Mouse (Mus musculus): ENCODE measurements around the gene Kbtbd6.
"Not testable (repeated sequence)": the region's sequence is repeated elsewhere in the genome, so short reads cannot be mapped to it uniquely, and the experiment has no call there.

Gene Kbtbd6

GRCm38 (mm10) chr14:79451681-79452590, at the start of gene Kbtbd6:
Gene Kbtbd6 (plus strand): TSS chr14:79451835.
- in situ Hi-C loops (cut with MboI, MseI): not testable (repeated sequence)

GRCm38 (mm10) chr14:79407641-79408040, 44.0 kb upstream of the Kbtbd6 start:
- in situ Hi-C loops (cut with MboI, MseI): no loop called here

- in situ Hi-C loops (cut with MboI, MseI): no loop called here
Observed at GRCm38 (mm10) chr14:79409278-79409830, 42.3 kb upstream of the Kbtbd6 start.

GRCm38 (mm10) chr14:79410662-79411061, 41.0 kb upstream of the Kbtbd6 start:
- in situ Hi-C loops (cut with MboI, MseI): no loop called here

DNA sequence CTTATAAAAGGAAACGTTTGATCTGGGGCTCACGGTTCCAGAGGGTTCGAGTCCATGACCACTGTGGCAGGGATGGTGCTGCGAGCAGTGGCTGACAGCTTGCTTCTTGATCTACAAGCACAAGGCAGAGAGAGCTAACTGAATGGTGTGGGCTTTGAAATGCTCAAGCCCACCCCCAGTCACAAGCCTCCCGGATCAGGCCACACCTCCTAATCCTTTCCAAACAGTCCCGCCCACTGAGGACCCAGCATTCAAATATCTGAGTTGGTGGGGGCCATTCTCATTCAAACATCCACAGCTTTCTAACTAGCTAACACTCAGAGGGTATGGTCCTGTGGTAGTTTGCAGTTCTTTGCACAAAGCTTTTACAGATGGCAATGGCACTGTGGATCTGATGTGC, 38.5 kb upstream of the Kbtbd6 start:
- in situ Hi-C loops (cut with MboI, MseI): no loop called here

GRCm38 (mm10) chr14:79420083-79420685, 31.5 kb upstream of the Kbtbd6 start:
- in situ Hi-C loops (cut with MboI, MseI): loop anchor here (5.0 kb wide), 1 partner anchor 37 kb away; no protein-coding TSS in a partner anchor

DNA sequence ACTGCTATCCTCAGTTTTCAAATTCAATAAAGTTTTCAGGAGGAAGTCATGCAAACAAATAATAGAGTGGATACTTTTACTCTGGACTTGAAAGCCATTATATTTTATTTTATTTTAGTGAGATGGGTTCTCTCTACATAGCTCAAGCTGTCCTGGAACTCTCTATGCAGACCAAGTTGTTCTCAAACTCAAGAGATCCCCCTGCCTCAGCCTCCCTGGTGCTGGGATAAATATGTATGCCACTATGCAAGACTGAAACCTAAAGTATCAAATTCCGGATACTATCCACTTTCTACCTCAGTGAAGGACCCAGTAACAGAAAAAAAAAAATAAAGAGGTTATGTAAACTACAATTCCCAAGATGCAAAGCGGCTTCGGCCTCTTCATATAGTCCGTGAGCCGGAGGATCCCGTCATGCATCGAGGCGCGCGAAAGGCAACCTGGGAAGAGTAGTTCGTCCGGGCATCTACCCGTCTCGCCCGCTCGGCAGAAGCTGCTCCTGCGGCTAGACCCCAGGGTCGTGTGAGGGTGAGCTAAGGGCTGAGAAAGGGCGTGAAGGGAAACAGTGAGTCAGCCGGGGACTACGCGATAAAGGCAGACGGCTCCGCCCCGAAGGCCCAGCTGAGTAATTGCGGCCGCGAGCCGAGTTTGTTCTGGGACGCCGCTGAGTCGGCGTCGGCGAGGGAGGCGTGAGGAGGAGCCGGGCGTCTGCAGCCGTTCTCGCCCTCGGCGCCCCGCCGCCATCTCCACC, 25.5 kb upstream of the Kbtbd6 start, which contains the start of gene Kbtbd7:
Gene Kbtbd7 (plus strand): TSS at position 533 of the 751 bp plus-strand sequence.
- in situ Hi-C loops (cut with MboI, MseI): no loop called here

GRCm38 (mm10) chr14:79426730-79427365, 24.8 kb upstream of the Kbtbd6 start:
- in situ Hi-C loops (cut with MboI, MseI): not testable (repeated sequence)

DNA sequence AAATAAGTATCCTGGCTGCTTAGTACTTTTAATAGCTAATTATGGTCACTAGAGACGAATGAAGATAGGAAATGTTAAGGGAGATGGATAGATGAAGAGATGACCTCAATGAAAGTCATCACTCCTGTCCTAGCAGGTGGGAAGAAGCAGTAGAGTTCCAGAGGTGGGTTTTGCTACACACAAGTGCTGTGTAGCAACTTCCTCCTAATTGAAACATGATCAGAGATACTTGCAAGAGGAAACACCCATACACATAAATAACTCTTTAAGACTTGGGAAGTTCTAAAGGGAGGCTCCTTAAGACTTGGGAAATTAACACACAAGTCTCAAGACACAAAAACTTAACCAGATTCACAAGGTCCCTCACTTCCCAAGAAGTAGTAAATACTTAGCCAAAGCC, 17.6 kb upstream of the Kbtbd6 start:
- in situ Hi-C loops (cut with MboI, MseI): no loop called here

DNA sequence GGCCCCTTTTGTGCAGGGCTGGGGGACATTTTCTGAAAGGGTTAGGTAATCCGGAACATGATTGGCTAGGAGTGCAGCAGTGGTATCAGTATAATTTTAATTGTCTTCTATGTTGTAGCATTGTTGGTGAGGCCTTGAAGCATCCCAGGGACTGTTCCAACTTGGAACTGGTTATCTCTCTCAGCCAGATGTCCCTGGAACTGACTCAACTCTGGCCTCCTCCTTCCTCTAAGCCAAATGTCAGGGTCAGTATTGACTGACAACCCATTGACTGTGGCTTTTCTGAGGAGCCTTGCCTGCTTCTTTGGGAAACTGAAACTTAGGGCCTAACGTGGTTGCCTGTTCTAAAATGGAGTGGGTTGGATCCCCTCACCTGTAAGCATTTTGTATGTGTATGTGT, 11.0 kb upstream of the Kbtbd6 start:
- in situ Hi-C loops (cut with MboI, MseI): no loop called here

DNA sequence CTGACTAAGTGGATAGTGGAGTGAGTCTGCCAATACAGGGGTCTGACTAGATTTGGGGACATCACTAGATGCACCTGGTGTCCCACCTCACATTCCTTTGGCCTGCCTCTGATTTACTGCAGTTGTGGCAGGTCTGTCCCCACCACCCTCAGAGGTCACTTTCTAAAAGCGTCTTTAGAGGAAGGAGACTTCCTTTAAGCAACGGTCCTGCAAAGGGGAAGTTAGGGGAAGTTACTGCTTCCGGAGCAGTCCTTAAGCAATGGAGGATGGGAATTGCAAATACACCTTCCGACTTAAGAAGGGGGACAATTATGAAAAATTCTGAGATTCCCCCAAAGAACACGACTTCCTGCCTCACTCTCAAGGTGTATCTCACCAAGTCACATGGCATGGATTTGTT, 10.2 kb upstream of the Kbtbd6 start:
- in situ Hi-C loops (cut with MboI, MseI): no loop called here

DNA sequence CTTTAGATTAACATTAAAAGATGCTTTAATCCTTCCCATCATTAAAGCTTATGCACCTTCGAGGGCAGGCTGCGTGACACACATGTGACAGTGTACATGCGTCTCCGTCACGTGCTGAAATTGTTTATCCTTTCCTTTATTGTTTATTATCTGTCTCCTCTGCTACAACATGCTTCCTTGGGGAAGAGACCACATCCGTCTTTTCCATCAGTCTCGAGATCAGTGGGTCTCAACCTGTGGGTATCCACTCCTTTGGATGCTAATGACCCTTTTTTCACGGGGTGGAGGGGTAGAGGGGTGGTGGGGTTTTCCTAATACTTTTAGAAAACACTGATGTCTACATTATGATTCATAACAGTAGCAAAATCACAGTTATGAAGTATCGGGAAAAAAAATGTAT, 7.0 kb upstream of the Kbtbd6 start:
- in situ Hi-C loops (cut with MboI, MseI): no loop called here

DNA sequence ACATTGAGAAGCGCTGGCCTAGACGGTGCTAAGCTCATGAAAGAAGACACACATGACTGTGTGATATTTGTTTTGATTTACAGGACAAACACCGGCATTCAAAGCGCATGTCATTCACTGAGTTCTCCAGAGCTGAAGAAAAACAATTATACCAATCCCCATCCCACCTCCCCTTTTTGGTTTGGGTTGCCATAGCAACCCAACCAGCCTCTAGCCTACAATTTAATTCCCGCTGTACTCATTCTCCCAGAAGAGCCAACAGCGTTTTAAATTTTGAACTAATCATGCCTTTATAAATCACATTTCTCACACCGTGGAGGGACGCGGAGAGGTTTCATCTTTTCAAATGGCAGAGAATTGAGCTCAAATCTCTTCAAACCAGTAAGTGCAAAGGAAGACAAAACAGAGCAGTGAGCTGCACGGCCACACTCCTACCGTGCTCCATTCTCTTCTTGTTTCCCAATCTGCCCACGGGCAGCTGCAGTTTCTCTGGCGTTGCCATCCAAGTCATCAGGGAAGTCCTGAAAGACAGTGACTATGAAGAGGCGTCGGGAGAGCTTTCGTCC, 6.5 kb upstream of the Kbtbd6 start:
- in situ Hi-C loops (cut with MboI, MseI): no loop called here

- in situ Hi-C loops (cut with MboI, MseI): not testable (repeated sequence)
Observed at GRCm38 (mm10) chr14:79452591-79452934, 928 bp downstream of the Kbtbd6 start.

GRCm38 (mm10) chr14:79460401-79460800, 8.8 kb downstream of the Kbtbd6 start:
- in situ Hi-C loops (cut with MboI, MseI): no loop called here

DNA sequence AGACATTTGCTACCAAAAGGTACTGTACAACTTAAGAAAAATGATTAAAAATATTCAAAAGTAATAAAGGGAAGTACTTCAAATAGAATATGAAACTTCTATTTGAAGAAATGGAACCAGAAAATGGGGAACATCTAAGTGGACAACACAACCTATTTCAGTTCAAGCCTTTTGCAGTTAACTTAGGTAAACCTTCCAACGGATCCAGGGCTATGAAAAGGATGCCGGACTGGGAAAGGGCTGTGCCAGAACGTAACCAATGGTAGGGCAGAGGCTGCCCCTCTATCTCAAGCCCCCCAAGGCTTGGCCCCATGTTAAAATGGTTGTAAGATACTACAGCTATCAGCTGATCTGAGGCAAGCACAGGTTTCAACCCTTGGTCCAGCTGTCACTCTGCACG, 9.4 kb downstream of the Kbtbd6 start:
- in situ Hi-C loops (cut with MboI, MseI): no loop called here

DNA sequence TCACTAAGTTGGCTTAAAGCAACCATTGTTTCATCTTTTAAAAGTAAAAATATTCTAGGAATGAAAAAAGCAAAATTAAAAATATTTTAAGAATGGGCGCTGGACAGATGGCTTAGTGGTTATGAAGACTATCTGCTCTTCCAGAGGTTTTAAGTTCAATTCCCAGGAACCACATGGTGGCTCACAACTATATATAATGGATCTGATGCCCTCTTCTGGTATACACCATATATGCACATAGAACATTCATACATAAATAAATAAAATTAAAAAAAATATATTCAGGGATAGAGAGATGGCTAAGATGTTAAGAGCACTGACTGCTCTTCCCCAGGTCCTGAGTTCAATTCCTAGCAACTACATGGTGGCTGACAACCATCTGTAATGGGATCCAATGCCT, 14.0 kb downstream of the Kbtbd6 start:
- in situ Hi-C loops (cut with MboI, MseI): no loop called here

DNA sequence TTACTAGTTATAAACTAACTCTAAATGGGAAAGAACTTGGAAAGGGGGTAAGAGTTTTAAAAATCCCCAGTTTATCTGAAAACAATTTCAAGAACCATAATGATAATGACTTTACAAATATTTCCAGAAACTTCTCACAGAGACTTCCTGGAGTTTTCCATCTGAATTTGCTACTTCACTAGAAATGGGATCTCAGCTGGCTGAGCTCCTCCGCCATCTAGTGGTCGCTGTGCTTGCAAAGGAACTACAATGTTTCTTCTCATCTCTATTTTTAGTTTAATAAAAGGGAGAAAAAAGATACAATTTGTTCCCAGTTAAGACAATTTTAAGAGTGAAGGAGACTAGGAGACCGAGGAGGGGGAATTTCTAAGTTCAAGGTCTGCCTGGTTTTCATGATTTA, 16.0 kb downstream of the Kbtbd6 start:
- in situ Hi-C loops (cut with MboI, MseI): no loop called here

GRCm38 (mm10) chr14:79473384-79473783, 21.7 kb downstream of the Kbtbd6 start:
- in situ Hi-C loops (cut with MboI, MseI): no loop called here

GRCm38 (mm10) chr14:79480624-79481338, 29.1 kb downstream of the Kbtbd6 start, which contains the start of gene Elf1:
Gene Elf1 (plus strand): TSS chr14:79481194.
- in situ Hi-C loops (cut with MboI, MseI): no loop called here
